In genomic region chr15:101271107-101271506, GRCm38 (mm10) we compare ENCODE assay signal across 21 mouse cellular contexts. TPM values are rescaled to one million over a fixed set of nuclear protein-coding genes. Genes with fewer than 3 reads are reported as not detected.
"Had no signal": no experiment of that assay in that cellular context is flagged by ENCODE, and none has a peak within 500 bp of the region (broad histone marks: within the 10 kb centered on the region; RNA-seq: fewer than 3 reads in every experiment).

No protein-coding gene starts in this region.

- H3K4me2 ChIP-seq: intestine, embryonic 15.5 days; kidney, embryonic 15.5 days; limb, embryonic 13.5 days; neural tube, embryonic 12.5 days had no signal

- H3K4me3 ChIP-seq: intestine, embryonic 15.5 days; kidney, embryonic 15.5 days; limb, embryonic 13.5 days; midbrain, embryonic 10.5 days; myocyte; neural tube, embryonic 12.5 days had no signal

- DNase-seq: kidney, adult 2 months; kidney, postnatal 14 days; layer of hippocampus, postnatal 36 days; left cerebral cortex, postnatal 4 days; lung, adult 18-20 months; lung, postnatal 36 days; midbrain, embryonic 14.5 days; right cerebral cortex, adult 18-20 months; right cerebral cortex, postnatal 25 days; thymus, adult 2 months; thymus, postnatal 25 days had no signal

- H3K9me3 ChIP-seq: intestine, embryonic 15.5 days; kidney, embryonic 15.5 days; limb, embryonic 13.5 days; midbrain, embryonic 10.5 days; neural tube, embryonic 12.5 days had no signal

- H3K27me3 ChIP-seq: intestine, embryonic 15.5 days had no signal

- H3K9ac ChIP-seq: intestine, embryonic 15.5 days; kidney, embryonic 15.5 days; limb, embryonic 13.5 days; liver, embryonic 14.5 days; neural tube, embryonic 12.5 days had no signal

- ATAC-seq: intestine, embryonic 15.5 days had no signal

- H3K27ac ChIP-seq: intestine, embryonic 15.5 days; kidney, embryonic 15.5 days; limb, embryonic 13.5 days; liver, embryonic 14.5 days; midbrain, embryonic 10.5 days; neural tube, embryonic 12.5 days had no signal

RNA-seq across cellular contexts. Expression of gene 6030408B16Rik, which starts 21.9 kb away (rescaled TPM):
- total RNA-seq: liver, adult 2 months; megakaryocyte, adult 5-6 weeks had no signal
- polyA plus RNA-seq: large intestine, adult 2 months; liver, adult 2 months had no signal
